Mouse (Mus musculus) forebrain, embryonic 16.5 days (tissue): Measurements from ENCODE around the gene Man1c1. TPM values are rescaled to one million over a fixed set of nuclear protein-coding genes. Genes with fewer than 3 reads are reported as not detected.
A peak's percentile ranks its signal among the peaks of the same experiment; 100 is the strongest.

ENCODE experiments used
- ATAC-seq: fragments of 200-750 bp; cut with Nextera tagmentation; 2 replicates; pipeline ENCODE4 v1.8.0; 2017; ENCODE audit warnings: mild to moderate bottlenecking, moderate library complexity
- H3K27ac ChIP-seq: fragments of 300-500 bp; sonication (generic); 2 replicates; pipeline ENCODE4 v1.5.1; 2014; ENCODE audit warnings: low read length, control low read depth
- H3K27me3 ChIP-seq: fragments of 300-500 bp; sonication (generic); replicated peaks from 2 replicates; pipeline ENCODE4 v1.6.1; 2014; ENCODE audit warnings: low read length; ENCODE audit not compliant: control insufficient read depth, insufficient read depth
- H3K36me3 ChIP-seq: fragments of 300-500 bp; sonication (generic); 2 replicates; pipeline ENCODE4 v1.6.1; 2014; ENCODE audit not compliant: control insufficient read depth, insufficient read depth
- H3K4me1 ChIP-seq: fragments of 300-500 bp; sonication (generic); replicated peaks from 2 replicates; pipeline ENCODE4 v1.6.1; 2014; ENCODE audit warnings: low read length; ENCODE audit not compliant: control insufficient read depth, insufficient read depth
- H3K4me2 ChIP-seq: fragments of 300-500 bp; sonication (generic); 2 replicates; pipeline ENCODE4 v1.6.1; 2014; ENCODE audit warnings: mild to moderate bottlenecking, low read length, control low read depth
- H3K4me3 ChIP-seq: fragments of 300-500 bp; sonication (generic); replicated peaks from 2 replicates; pipeline ENCODE4 v1.5.1; 2014; ENCODE audit warnings: mild to moderate bottlenecking, low read length, control low read depth
- H3K9ac ChIP-seq: fragments of 300-500 bp; sonication (generic); replicated peaks from 2 replicates; pipeline ENCODE4 v1.6.1; 2014; ENCODE audit warnings: low read depth, low read length, control low read depth
- H3K9me3 ChIP-seq: fragments of 300-500 bp; sonication (generic); 2 replicates; pipeline ENCODE4 v1.6.1; 2016; ENCODE audit warnings: low read length; ENCODE audit not compliant: control insufficient read depth
- WGBS: fragments of 180-500 bp; shearing (Covaris S2); extraction: QIAGEN DNeasy Blood & Tissue Kit; methylation state at CpG from one replicate; pipeline ENCODE4 v1.1.7; 2014; 5-methylcytosine and 5-hydroxymethylcytosine counted together
- polyA plus RNA-seq: library from polyadenylated mRNA; unstranded; fragments of >200 nt; fragmentation: Nextera tagmentation; extraction: Ambion mirVana; gene quantifications from 2 replicates; pipeline ENCODE4 v1.2.1, GENCODE M21; 2015

Man1c1 gene
- polyA plus RNA-seq, 1 experiment from 2014 or later, result 2.3 TPM

DNA sequence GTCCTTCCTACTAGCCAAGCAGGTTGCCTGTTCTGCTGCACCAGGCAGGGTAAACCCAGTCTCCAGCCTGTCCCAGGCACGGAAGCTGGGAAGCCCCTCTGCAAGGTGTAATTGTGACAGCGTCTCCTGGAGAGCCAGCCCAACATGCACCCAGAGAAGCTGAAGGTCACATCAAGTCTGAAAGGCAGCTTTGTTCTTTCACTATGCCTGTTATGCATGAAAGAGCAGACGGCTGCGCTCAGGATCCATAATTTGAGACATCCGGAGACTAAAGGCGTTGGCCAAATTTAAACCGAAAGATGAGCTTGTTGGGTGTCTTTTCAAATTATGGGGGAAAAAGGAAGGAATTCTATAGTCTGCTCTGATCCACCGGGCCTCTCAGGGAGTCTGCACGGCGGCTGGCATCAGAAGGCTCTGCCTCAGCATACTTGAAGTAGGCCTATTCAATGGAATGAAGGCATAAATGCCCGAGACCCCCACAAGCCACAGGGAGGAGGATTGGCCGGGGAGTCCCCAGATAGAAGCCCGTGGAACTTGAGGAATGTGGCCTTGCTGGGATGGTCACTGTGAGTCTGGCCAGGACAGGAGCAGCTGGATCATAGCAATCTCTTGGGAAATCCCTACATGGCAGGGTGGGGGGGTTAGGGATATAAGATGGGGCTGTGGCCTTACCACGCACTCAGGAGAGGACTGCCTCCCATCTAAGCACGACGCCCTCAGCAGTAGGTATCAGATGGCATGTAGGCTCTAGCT, 40.0 kb upstream of the Man1c1 start:
- Histone ChIP-seq H3K4me1 (no peaks in the 10 kb centered on the region), H3K27me3 (no peaks in the 10 kb centered on the region), H3K36me3 (no peaks in the 10 kb centered on the region), H3K4me2 (no peak overlapping the region), H3K27ac (no peak overlapping the region), H3K4me3 (no peak overlapping the region), H3K9ac (no peak overlapping the region), H3K9me3 (no peaks in the 10 kb centered on the region)
- ATAC-seq, result no peak
- WGBS, result 64% methylated on average over 16 of the region's 16 CpGs

DNA sequence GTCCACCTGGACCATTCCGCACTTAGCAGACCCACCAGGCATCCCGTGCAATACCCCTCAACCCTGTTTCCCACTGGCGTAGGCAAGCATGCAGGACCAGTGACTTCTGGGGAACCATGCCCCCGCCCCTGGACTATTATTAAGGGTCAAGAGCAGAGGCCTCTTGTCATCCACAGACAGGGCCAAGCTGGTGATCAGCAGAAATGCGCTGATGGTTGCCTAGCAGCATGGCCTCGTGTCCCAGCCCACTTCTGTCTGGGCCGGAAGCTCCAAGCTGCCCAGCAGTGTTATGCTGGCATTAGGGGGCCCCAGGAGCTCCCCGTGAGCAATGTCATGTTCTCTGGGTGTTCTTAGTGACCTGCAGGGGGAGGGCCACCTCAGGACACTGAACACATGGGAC, 37.9 kb upstream of the Man1c1 start:
- Histone ChIP-seq H3K27ac (no peak overlapping the region), H3K4me3 (no peak overlapping the region), H3K4me1 (peaks cover 8% of the 10 kb centered on the region), H3K36me3 (no peaks in the 10 kb centered on the region), H3K4me2 (no peak overlapping the region), H3K9ac (no peak overlapping the region), H3K27me3 (no peaks in the 10 kb centered on the region), H3K9me3 (no peaks in the 10 kb centered on the region)
- no peak for ATAC-seq
- 79% methylated on average over 8 of the region's 8 CpGs for WGBS

DNA sequence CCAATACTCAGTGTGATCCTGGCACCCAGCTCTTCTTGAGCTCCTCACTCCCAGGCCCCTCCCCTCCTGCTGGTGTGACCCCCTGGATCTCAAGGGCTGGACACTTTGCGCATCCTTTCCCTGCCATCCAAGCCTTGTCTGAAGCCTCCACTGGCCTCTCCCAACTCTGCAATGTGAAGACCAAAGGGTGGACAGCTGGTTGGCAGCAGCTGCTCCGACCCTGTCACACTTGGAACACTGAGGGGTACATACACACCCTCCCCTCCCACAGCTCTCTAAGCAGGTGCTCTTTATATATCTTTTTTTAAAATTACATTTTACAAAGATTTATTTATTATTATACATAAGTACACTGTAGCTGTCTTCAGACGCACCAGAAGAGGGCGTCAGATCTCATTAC, 36.1 kb upstream of the Man1c1 start:
- Histone ChIP-seq H3K36me3 (no peaks in the 10 kb centered on the region), H3K27me3 (no peaks in the 10 kb centered on the region), H3K4me3 (no peak overlapping the region), H3K27ac (no peak overlapping the region), H3K9me3 (no peaks in the 10 kb centered on the region), H3K4me2 (no peak overlapping the region), H3K9ac (no peak overlapping the region), H3K4me1 (peaks cover 8% of the 10 kb centered on the region)
- no peak for ATAC-seq
- WGBS, result 90% methylated on average over 4 of the region's 4 CpGs

DNA sequence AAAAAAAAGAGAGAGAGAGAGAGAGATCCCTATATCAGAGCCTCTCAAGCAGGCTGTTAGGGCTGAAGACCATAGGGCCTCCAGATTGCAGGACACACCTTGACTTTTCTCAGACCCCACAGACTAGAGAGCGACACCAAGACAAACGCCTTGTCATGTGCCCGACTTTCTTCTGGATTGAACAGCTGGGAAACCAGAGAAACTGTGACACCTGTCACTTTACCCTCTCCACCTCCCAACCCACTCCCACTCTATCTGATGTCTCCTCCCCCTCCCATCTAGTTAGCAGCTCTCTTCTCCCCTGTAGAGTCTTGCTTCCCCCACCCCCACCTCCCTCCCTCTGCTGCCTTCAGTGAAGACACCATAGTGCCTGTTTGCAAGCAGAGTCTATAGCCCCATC, 35.4 kb upstream of the Man1c1 start:
- H3K4me3 ChIP-seq, result no peak overlapping the region
- no peaks in the 10 kb centered on the region for H3K27me3 ChIP-seq
- no peak overlapping the region for H3K4me2 ChIP-seq
- no peak overlapping the region for H3K27ac ChIP-seq
- no peak overlapping the region for H3K9ac ChIP-seq
- H3K4me1 ChIP-seq, result peaks cover 8% of the 10 kb centered on the region
- H3K36me3 ChIP-seq, result no peaks in the 10 kb centered on the region
- no peak for ATAC-seq
- no peaks in the 10 kb centered on the region for H3K9me3 ChIP-seq
- 90% methylated on average over 3 of the region's 3 CpGs for WGBS

DNA sequence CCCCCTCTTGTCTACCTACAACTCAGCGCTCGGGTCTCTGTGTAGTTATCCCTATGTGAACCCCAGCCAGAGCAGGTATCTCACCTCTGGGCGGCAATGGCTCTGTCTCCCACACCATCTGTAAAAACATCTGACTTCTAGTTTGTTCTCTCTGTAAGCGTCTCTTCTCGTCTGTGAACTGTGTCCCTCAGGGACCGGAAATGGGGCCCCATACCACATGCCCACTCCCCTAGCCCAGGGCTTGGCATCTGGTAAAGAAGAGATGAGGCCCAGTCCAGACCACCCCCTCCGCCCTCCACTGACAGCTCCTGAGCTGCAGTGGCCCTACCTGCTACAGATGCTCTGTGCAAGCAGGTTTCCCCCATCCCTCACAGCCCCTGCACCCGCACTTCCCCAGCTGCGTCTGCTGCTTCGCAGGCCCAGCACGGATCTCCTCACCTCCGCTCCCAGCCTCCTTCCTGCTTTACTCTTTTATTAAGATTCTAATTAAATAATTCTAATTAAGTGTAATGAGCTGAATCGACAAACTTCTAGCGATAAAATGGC, 33.3 kb upstream of the Man1c1 start:
- Histone ChIP-seq H3K9ac (0 out of 2 replicates have a peak overlapping the region, but pooled peaks have one; percentile 2), H3K4me1 (peaks cover 8% of the 10 kb centered on the region), H3K27me3 (no peaks in the 10 kb centered on the region), H3K36me3 (no peaks in the 10 kb centered on the region), H3K9me3 (no peaks in the 10 kb centered on the region), H3K27ac (no peak overlapping the region), H3K4me2 (no peak overlapping the region), H3K4me3 (no peak overlapping the region)
- 43% methylated on average over 14 of the region's 14 CpGs for WGBS
- ATAC-seq, result no peak

DNA sequence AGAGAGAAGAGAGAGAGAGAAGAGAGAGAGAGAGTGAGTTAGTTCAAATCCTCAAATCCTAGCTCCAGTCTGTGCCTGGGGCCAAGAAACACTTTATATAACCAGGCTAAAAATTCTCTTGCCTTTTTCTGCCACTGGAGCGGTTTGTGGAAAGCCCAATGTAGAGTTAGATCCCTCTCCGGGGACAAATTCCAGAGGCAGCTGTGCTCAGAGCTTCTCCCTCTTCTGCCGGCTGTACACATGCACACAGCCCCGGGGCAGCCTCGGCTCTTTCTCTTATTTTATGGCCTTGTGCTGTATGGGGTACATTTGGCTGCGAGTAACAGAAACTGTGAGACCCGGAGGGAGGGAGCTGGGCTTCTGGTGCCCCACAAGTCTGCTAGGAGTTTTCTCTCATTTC, 32.1 kb upstream of the Man1c1 start:
- Histone ChIP-seq H3K27me3 (no peaks in the 10 kb centered on the region), H3K9ac (no peak overlapping the region), H3K4me2 (no peak overlapping the region), H3K4me1 (peaks cover 8% of the 10 kb centered on the region), H3K27ac (no peak overlapping the region), H3K9me3 (no peaks in the 10 kb centered on the region), H3K4me3 (no peak overlapping the region), H3K36me3 (no peaks in the 10 kb centered on the region)
- WGBS, result 74% methylated on average over 7 of the region's 7 CpGs
- ATAC-seq, result no peak

DNA sequence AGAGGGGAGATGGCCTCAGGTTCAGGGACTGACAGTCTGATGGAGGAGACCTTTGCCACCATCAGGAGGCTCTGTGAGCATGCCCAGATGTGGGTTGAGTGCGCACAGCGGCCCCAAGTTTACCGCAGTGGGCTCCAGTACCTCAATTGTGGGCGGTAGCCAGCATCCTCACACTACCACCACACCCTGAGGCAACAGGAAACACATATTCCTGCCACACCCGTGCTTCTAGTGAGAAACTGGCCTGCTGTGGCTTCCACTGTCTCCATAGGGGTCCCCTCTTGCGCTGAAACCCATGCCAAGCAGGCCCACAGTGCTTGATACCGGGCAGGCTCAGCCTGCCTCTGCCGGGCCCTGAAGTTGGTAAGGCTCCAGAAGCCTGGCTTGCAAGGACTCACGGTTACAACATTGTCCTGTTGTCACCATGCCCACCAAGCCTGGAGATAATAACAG, 30.6 kb upstream of the Man1c1 start:
- Histone ChIP-seq H3K4me3 (no peak overlapping the region), H3K27me3 (no peaks in the 10 kb centered on the region), H3K9me3 (no peaks in the 10 kb centered on the region), H3K27ac (no peak overlapping the region), H3K4me2 (no peak overlapping the region), H3K4me1 (peaks cover 14% of the 10 kb centered on the region), H3K36me3 (no peaks in the 10 kb centered on the region), H3K9ac (no peak overlapping the region)
- no peak for ATAC-seq
- WGBS, result 59% methylated on average over 9 of the region's 9 CpGs

DNA sequence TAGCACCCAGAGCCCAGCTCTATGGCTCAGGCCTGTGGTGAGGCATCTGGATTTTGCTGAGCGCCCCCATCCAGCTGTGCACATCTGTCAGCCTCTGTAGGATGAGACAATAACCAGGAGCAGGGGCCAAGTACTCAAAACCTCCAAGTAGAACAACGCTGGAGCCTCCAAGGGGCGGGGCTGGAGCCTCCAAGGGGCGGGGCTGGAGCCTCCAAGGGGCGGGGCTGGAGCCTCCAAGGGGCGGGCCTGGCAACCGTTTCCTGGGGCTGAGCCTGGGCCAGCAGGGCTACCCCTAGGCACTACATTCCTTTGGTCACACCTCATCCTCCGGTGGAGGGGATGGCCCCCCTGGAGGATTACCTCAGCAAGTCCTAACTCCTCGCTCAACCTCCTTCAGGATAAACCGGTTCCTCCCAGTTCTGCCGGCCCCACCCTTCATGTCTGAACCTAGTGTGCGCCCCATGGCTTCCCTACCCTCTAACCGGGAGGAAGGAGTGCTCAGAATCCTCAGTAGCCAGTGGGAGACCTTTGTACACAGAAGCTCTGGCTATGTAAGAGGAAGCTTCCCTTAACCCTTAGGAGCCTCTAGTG, 30.0 kb upstream of the Man1c1 start:
- 10% methylated on average over 13 of the region's 13 CpGs for WGBS
- H3K9me3 ChIP-seq, result no peaks in the 10 kb centered on the region
- H3K4me1 ChIP-seq, result peaks cover 14% of the 10 kb centered on the region
- no peaks in the 10 kb centered on the region for H3K27me3 ChIP-seq
- no peak overlapping the region for H3K4me3 ChIP-seq
- no peak for ATAC-seq
- H3K27ac ChIP-seq, result no peak overlapping the region
- no peaks in the 10 kb centered on the region for H3K36me3 ChIP-seq
- no peak overlapping the region for H3K9ac ChIP-seq
- H3K4me2 ChIP-seq, result no peak overlapping the region

DNA sequence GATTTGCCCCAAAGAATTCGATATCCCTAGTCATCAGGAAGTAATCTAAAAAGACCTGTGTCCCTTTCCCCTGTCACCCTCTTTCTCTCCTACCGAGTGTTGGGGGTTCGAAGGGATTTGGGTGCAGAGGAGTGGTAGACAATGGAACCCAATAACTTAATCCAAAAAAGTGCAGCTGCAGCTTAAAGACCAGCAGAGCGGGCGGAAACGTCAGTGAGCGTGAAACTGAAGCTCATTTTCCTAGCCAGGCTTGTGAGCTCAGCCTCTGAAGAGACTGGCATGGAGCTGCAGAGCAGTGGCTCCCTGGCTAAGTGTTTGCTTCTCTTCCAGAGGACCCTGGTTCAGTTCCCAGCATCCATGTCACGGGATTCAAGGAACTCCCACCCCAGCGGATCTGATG, 29.3 kb upstream of the Man1c1 start:
- no peak for ATAC-seq
- H3K4me1 ChIP-seq, result peaks cover 14% of the 10 kb centered on the region
- no peak overlapping the region for H3K9ac ChIP-seq
- no peaks in the 10 kb centered on the region for H3K9me3 ChIP-seq
- H3K27me3 ChIP-seq, result no peaks in the 10 kb centered on the region
- H3K4me2 ChIP-seq, result no peak overlapping the region
- WGBS, result 44% methylated on average over 9 of the region's 9 CpGs
- no peak overlapping the region for H3K4me3 ChIP-seq
- H3K27ac ChIP-seq, result no peak overlapping the region
- H3K36me3 ChIP-seq, result no peaks in the 10 kb centered on the region
